Mouse (Mus musculus) megakaryocyte-erythroid progenitor cell, adult 5-6 weeks (primary cell): ENCODE results near the gene 4931428F04Rik. TPM values are rescaled to one million over a fixed set of nuclear protein-coding genes. Genes with fewer than 3 reads are reported as not detected.
"Not testable (repeated sequence)": the region's sequence is repeated elsewhere in the genome, so short reads cannot be mapped to it uniquely, and the experiment has no call there.

Source experiments
- ATAC-seq: replicated peaks from 2 replicates; pipeline ENCODE4 v1.8.0; 2016; ENCODE audit warnings: mild to moderate bottlenecking, inconsistent platforms; ENCODE audit not compliant: severe bottlenecking, poor library complexity, low FRiP score, low TSS enrichment
- total RNA-seq, 2 experiments: library from RNA; stranded (forward) in 1 of 2; stranded (reverse) in 1 of 2; fragments of 200-1000, 215-1000 nt in 1 of 2; fragments of >200 nt in 1 of 2; fragmentation: Nextera tagmentation in 1 of 2; gene quantifications; 2 replicates each; pipeline ENCODE4 v1.2.3; 2014 to 2017

4931428F04Rik gene
- total RNA-seq, 2 experiments from 2014 or later, result 0.42 to 4.9 TPM

DNA sequence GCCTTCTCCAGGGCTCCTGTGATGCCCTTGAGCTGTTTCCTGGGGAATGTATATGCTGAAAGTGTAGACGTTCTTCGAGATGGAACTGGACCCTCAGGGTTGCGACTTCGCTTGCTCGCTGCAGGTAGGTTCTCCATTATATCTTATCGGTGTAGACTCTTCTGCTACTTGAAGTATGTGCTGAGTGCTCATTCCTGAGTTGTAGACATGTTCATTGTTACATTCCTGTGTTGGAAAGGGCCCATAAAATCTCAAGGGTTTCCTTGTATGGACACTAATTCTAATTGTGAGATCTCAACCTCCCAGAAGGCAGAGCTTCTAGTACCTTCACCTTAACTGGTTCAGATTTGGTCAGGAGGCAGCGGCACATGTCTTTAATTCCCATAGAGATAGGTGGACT, 48.6 kb downstream of the 4931428F04Rik start:
- ATAC-seq, result no peak

DNA sequence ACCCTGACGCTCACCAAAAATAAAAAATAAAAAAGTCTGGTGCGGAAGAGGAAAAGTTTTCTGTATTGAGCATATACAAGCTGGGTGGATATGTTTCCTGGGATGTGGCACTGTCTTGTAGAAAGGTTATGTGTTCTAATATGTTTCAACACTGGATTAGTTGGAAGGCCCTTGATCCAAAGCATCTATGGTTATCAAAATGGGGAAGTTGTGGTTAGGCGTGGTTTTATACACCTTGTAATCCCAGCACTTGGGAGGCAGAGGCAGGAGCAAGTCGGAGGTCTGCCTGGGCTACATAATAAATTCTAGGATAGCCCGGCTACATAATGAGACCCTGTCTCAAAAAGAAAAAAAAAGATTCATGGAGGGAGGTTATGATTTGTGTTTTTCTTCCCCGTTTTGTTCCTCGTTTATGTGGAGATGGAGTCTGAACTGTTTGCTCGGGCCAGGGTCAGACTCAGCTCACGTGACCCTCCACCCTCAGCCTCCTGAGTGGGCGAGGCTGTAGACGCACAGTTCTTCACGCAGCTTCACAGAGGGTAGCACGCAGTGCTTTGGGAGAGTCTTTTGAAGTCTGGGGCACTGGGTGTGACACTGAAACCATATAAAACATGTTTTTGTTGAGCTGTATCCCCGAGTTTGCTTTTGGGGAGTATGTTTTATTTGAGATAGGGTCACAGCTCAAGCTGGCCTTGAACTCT, 52.1 kb downstream of the 4931428F04Rik start:
- ATAC-seq, result no peak

DNA sequence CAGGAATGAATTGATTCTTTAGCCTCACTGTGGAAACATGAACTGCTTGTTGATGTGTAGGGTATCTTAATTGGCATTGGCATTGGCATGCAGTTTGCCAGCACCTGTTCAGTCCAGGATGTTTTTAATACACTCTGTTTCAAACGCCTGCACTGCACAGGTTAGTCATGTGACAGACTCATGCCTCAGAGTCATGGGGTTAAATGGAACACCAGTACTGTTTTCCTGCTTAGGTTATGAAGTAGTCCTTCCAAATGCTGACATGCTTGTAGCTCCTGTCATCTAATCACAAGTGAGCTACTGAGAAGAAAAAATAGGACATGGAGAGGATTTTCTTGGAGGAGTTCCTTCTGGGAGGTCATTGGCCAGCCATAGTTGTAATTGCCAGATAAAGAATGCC, 54.5 kb downstream of the 4931428F04Rik start:
- ATAC-seq, result no peak

DNA sequence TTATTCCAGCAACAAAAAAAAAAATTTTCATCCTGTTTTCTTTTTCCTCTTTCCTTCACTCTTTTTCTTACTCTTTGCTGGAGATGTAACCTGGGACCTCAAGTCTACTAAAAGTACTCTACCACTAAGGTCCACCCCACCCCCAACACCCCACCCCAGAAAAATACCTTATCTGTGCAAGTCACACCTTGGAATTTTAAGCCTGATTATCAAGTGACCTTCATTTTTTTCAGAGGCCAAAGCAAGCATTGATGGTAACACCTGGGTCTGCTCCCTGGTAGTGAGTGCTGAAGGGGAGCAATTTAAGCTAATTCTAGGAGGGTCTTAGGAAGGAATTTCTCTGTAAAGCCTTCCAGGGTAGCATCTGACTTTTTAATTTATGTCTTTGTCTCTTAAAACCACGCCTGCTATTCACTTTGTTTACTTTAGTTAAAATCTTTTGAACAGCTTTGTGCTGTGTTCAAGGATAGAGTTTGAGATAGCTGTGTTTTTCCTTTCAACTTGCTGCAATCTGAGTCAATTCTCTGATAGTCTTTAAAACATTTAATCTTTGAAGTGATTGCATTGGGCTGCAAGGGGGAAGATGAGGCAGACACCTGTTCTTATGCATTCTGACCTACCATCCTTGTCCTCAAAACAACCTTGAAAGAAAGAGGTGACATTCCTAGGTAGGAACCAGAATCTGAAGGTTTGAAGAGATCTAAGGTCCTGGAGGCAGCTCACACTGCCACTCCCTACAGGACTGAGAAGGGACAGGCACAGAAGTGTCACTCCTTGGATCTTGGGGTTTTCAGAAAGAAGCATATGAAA, 56.3 kb downstream of the 4931428F04Rik start:
- no peak for ATAC-seq

DNA sequence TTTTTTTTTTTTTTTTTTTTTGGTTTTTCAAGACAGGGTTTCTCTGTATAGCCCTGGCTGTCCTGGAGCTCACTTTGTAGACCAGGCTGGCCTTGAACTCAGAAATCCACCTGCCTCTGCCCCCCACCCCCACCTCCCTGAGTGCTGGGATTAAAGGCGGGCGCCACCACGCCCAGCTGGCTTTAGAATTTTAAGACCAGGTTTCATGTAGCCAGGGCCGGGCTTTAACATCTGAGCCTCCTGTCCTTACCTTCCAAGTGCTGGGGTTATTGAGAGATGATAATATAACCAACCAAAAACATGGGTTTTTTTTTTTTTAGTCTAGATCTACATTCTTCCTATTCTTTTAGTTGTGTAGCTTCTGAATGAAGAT, 57.4 kb downstream of the 4931428F04Rik start:
- ATAC-seq, result not testable (repeated sequence)

DNA sequence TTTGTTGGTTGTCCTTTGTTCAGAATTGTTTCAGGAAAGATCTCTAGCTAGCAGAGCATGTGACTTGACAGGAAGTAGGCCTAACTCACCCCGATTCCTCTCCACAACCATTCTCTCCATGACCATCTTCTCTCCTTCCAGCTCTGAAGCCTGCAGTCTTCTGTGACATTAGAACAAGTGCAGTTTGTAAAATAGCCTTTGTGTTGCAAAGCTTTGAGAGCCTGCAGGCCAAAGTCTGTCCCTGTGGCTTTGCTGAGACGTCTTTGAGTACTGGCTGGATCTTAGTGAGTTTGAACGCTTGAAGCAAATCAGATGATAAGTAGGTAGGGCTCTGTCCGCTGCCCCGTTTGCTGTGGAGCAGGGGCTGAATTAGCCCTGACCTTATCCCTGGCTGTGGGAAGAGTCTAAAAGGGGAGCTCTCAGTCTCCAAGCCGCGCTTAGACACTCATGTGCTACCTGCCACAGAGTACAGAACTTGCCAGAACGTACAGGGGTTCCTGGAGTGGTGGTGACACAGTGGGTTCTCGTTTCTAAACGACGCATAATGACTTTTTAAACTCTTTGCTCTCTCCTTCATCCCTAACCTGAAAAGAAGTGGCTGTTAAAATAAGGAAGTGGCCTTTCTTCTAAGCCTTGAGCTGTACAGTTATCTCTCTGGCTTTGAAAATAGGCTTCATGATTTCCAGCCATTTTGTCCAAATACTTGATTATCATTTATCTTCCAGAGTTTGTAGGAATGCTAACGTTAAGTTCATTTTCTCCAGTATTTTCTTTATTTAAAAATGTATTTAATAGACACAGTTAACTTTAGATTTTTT, 58.0 kb downstream of the 4931428F04Rik start:
- ATAC-seq, result no peak

Other genes starting within 250 kb of the 4931428F04Rik start
- not detected in 2 replicates for gene Ces3a, start 241.3 kb downstream of the 4931428F04Rik start, total RNA-seq (2014; fragmentation: Nextera tagmentation)
- not detected in 2 replicates for gene Ces3a, start 241.3 kb downstream of the 4931428F04Rik start, total RNA-seq (2017)
- gene Ces3b, start 206.1 kb downstream of the 4931428F04Rik start, total RNA-seq (2014; fragmentation: Nextera tagmentation), result not detected in 2 replicates
- not detected in 2 replicates for gene Ces3b, start 206.1 kb downstream of the 4931428F04Rik start, total RNA-seq (2017)
- gene Ces4a, start 158.1 kb downstream of the 4931428F04Rik start, total RNA-seq (2014; fragmentation: Nextera tagmentation), result not detected in 2 replicates
- not detected in 2 replicates for gene Ces4a, start 158.1 kb downstream of the 4931428F04Rik start, total RNA-seq (2017)
- 29.5 and 34.0 TPM in 2 replicates for gene Cbfb, start 119.2 kb downstream of the 4931428F04Rik start, total RNA-seq (2014; fragmentation: Nextera tagmentation)
- gene Cbfb, start 119.2 kb downstream of the 4931428F04Rik start, total RNA-seq (2017), result 48.2 and 98.0 TPM in 2 replicates
- 22.9 and 24.2 TPM in 2 replicates for gene D230025D16Rik, start 64.7 kb downstream of the 4931428F04Rik start, total RNA-seq (2014; fragmentation: Nextera tagmentation)
- 11.3 and 15.1 TPM in 2 replicates for gene D230025D16Rik, start 64.7 kb downstream of the 4931428F04Rik start, total RNA-seq (2017)
- gene B3gnt9, start 34.7 kb downstream of the 4931428F04Rik start, total RNA-seq (2014; fragmentation: Nextera tagmentation), result 1.4 and 2.6 TPM in 2 replicates
- gene B3gnt9, start 34.7 kb downstream of the 4931428F04Rik start, total RNA-seq (2017), result 0.23 TPM in 1 of 2 replicates, not detected in the other
- gene Tradd, start 25.3 kb downstream of the 4931428F04Rik start, total RNA-seq (2014; fragmentation: Nextera tagmentation), result 10.1 and 18.1 TPM in 2 replicates
- 14.0 and 15.0 TPM in 2 replicates for gene Tradd, start 25.3 kb downstream of the 4931428F04Rik start, total RNA-seq (2017)
- 2.4 and 2.7 TPM in 2 replicates for gene Fbxl8, start 25.2 kb downstream of the 4931428F04Rik start, total RNA-seq (2014; fragmentation: Nextera tagmentation)
- 1.7 and 1.9 TPM in 2 replicates for gene Fbxl8, start 25.2 kb downstream of the 4931428F04Rik start, total RNA-seq (2017)
- gene Hsf4, start 20.1 kb downstream of the 4931428F04Rik start, total RNA-seq (2014; fragmentation: Nextera tagmentation), result not detected in 2 replicates
- not detected in 2 replicates for gene Hsf4, start 20.1 kb downstream of the 4931428F04Rik start, total RNA-seq (2017)
- gene Nol3, start 13.7 kb downstream of the 4931428F04Rik start, total RNA-seq (2014; fragmentation: Nextera tagmentation), result 0.49 TPM in 1 of 2 replicates, not detected in the other
- gene Nol3, start 13.7 kb downstream of the 4931428F04Rik start, total RNA-seq (2017), result 0.04 TPM in 1 of 2 replicates, not detected in the other
- gene Exoc3l, start 6.2 kb upstream of the 4931428F04Rik start, total RNA-seq (2014; fragmentation: Nextera tagmentation), result 0.64 and 7.1 TPM in 2 replicates
- gene Exoc3l, start 6.2 kb upstream of the 4931428F04Rik start, total RNA-seq (2017), result 0.27 TPM in 1 of 2 replicates, not detected in the other
- gene E2f4, start 7.8 kb upstream of the 4931428F04Rik start, total RNA-seq (2014; fragmentation: Nextera tagmentation), result 385 and 390 TPM in 2 replicates
- 74.9 and 128 TPM in 2 replicates for gene E2f4, start 7.8 kb upstream of the 4931428F04Rik start, total RNA-seq (2017)
- 1.4 and 7.7 TPM in 2 replicates for gene Elmo3, start 15.7 kb upstream of the 4931428F04Rik start, total RNA-seq (2014; fragmentation: Nextera tagmentation)
- 0.61 TPM in 1 of 2 replicates, not detected in the other for gene Elmo3, start 15.7 kb upstream of the 4931428F04Rik start, total RNA-seq (2017)
- gene Lrrc29, start 36.4 kb upstream of the 4931428F04Rik start, total RNA-seq (2014; fragmentation: Nextera tagmentation), result 8.3 and 9.8 TPM in 2 replicates
- 4.8 TPM in 2 replicates for gene Lrrc29, start 36.4 kb upstream of the 4931428F04Rik start, total RNA-seq (2017)
- 86.9 and 175 TPM in 2 replicates for gene Tmem208, start 36.5 kb upstream of the 4931428F04Rik start, total RNA-seq (2014; fragmentation: Nextera tagmentation)
- 46.9 and 64.6 TPM in 2 replicates for gene Tmem208, start 36.5 kb upstream of the 4931428F04Rik start, total RNA-seq (2017)
- 7.0 and 9.1 TPM in 2 replicates for gene Fhod1, start 58.1 kb upstream of the 4931428F04Rik start, total RNA-seq (2014; fragmentation: Nextera tagmentation)
- 0.99 and 8.2 TPM in 2 replicates for gene Fhod1, start 58.1 kb upstream of the 4931428F04Rik start, total RNA-seq (2017)
- 0.22 TPM in 1 of 2 replicates, not detected in the other for gene Slc9a5, start 59.0 kb upstream of the 4931428F04Rik start, total RNA-seq (2014; fragmentation: Nextera tagmentation)
- 0.04 TPM in 1 of 2 replicates, not detected in the other for gene Slc9a5, start 59.0 kb upstream of the 4931428F04Rik start, total RNA-seq (2017)
- not detected in 2 replicates for gene Plekhg4, start 83.4 kb upstream of the 4931428F04Rik start, total RNA-seq (2014; fragmentation: Nextera tagmentation)
- not detected in 2 replicates for gene Plekhg4, start 83.4 kb upstream of the 4931428F04Rik start, total RNA-seq (2017)
- not detected in 2 replicates for gene Kctd19, start 123.6 kb upstream of the 4931428F04Rik start, total RNA-seq (2014; fragmentation: Nextera tagmentation)
- not detected in 2 replicates for gene Kctd19, start 123.6 kb upstream of the 4931428F04Rik start, total RNA-seq (2017)
- gene Lrrc36, start 123.7 kb upstream of the 4931428F04Rik start, total RNA-seq (2014; fragmentation: Nextera tagmentation), result 0.61 and 1.5 TPM in 2 replicates
- gene Lrrc36, start 123.7 kb upstream of the 4931428F04Rik start, total RNA-seq (2017), result 0.46 TPM in 1 of 2 replicates, not detected in the other
- 0.45 and 1.4 TPM in 2 replicates for gene Tppp3, start 181.7 kb upstream of the 4931428F04Rik start, total RNA-seq (2014; fragmentation: Nextera tagmentation)
- gene Tppp3, start 181.7 kb upstream of the 4931428F04Rik start, total RNA-seq (2017), result 1.3 TPM in 1 of 2 replicates, not detected in the other
- 8.4 and 12.8 TPM in 2 replicates for gene Zdhhc1, start 207.0 kb upstream of the 4931428F04Rik start, total RNA-seq (2014; fragmentation: Nextera tagmentation)
- 2.2 and 3.8 TPM in 2 replicates for gene Zdhhc1, start 207.0 kb upstream of the 4931428F04Rik start, total RNA-seq (2017)
- gene Hsd11b2, start 228.9 kb upstream of the 4931428F04Rik start, total RNA-seq (2014; fragmentation: Nextera tagmentation), result 0.20 TPM in 1 of 2 replicates, not detected in the other
- 0.19 TPM in 1 of 2 replicates, not detected in the other for gene Hsd11b2, start 228.9 kb upstream of the 4931428F04Rik start, total RNA-seq (2017)